Mouse (Mus musculus) ES-E14 (cell line): Measurements from ENCODE around the gene Oxct2b.
A peak's percentile ranks its signal among the peaks of the same experiment; 100 is the strongest.

Experiments used
- HCFC1 ChIP-seq: IDR thresholded peaks from 2 replicates; pipeline ENCODE4 v1.6.1; 2012; ENCODE audit warnings: low read length, inconsistent platforms, borderline replicate concordance; ENCODE audit not compliant: insufficient read depth
- MAFK ChIP-seq: IDR thresholded peaks from 2 replicates; pipeline ENCODE4 v1.6.1; 2014; ENCODE audit warnings: mild to moderate bottlenecking, low read depth, low read length, inconsistent platforms; ENCODE audit not compliant: insufficient read depth
- ZC3H11A ChIP-seq: IDR thresholded peaks from 2 replicates; pipeline ENCODE4 v1.6.1; 2012; ENCODE audit warnings: low read depth, mild to moderate bottlenecking, inconsistent platforms, low read length, borderline replicate concordance
- ZNF384 ChIP-seq: IDR thresholded peaks from 2 replicates; pipeline ENCODE4 v1.6.1; 2012; ENCODE audit warnings: low read depth, low read length, inconsistent platforms

- TF ChIP-seq ZNF384 (no peak), ZC3H11A (no peak), HCFC1 (peak; percentile 80; the same call in 1 of the 2 replicates), MAFK (no peak)
These were observed 23.6 kb downstream of the Oxct2b start, which contains the start of gene Ppie for GRCm38 (mm10) chr4:123139513-123140154.
